Mouse (Mus musculus) olfactory bulb, adult 2 months (tissue): ENCODE results near the gene Kat2b.

Source experiments
- CTCF ChIP-seq: fragments of 200-500 bp; IDR thresholded peaks from 2 replicates; pipeline ENCODE4 v1.5.1; 2012; ENCODE audit warnings: low read depth, mild to moderate bottlenecking, low read length, moderate library complexity; ENCODE audit not compliant: insufficient read depth
- POLR2A ChIP-seq: fragments of 200-500 bp; IDR thresholded peaks from 2 replicates; pipeline ENCODE4 v1.6.1; 2012; ENCODE audit warnings: mild to moderate bottlenecking, low read depth, low read length, moderate library complexity; ENCODE audit not compliant: insufficient read depth

GRCm38 (mm10) chr17:53573019-53573556, 6.4 kb downstream of the Kat2b start:
- TF ChIP-seq POLR2A (no peak), CTCF (no peak)
